Mouse (Mus musculus) forebrain, embryonic 11.5 days (tissue): ENCODE measurements around the gene Elp4. TPM values are rescaled to one million over a fixed set of nuclear protein-coding genes. Genes with fewer than 3 reads are reported as not detected.

Experiments
- ATAC-seq: fragments of 200-750 bp; cut with Nextera tagmentation; replicated peaks from 2 replicates; pipeline ENCODE4 v1.8.0; 2017; ENCODE audit warnings: moderate TSS enrichment; ENCODE audit not compliant: low FRiP score
- DNase-seq: peaks from one replicate; pipeline ENCODE4 v3.0.0-alpha.2; 2017; ENCODE audit warnings: low spot score
- H3K27ac ChIP-seq: fragments of 300-500 bp; sonication (generic); 2 replicates; pipeline ENCODE4 v1.5.1; 2014; ENCODE audit warnings: low read depth, low read length
- H3K27me3 ChIP-seq: fragments of 300-500 bp; sonication (generic); 2 replicates; pipeline ENCODE4 v1.6.1; 2014; ENCODE audit warnings: mild to moderate bottlenecking, low read length, mixed read lengths; ENCODE audit not compliant: control insufficient read depth, insufficient read depth
- H3K36me3 ChIP-seq: fragments of 300-500 bp; sonication (generic); 2 replicates; pipeline ENCODE4 v1.6.1; 2014; ENCODE audit warnings: mild to moderate bottlenecking, low read length, moderate library complexity, mixed read lengths; ENCODE audit not compliant: control insufficient read depth, insufficient read depth
- H3K4me1 ChIP-seq: fragments of 300-500 bp; sonication (generic); replicated peaks from 2 replicates; pipeline ENCODE4 v1.6.1; 2014; ENCODE audit warnings: low read length, mixed read lengths; ENCODE audit not compliant: control insufficient read depth, insufficient read depth
- H3K4me2 ChIP-seq: fragments of 300-500 bp; sonication (generic); 2 replicates; pipeline ENCODE4 v1.6.1; 2014; ENCODE audit warnings: low read depth, mild to moderate bottlenecking, low read length, moderate library complexity, mixed read lengths; ENCODE audit not compliant: severe bottlenecking
- H3K4me3 ChIP-seq: fragments of 300-500 bp; sonication (generic); 2 replicates; pipeline ENCODE4 v1.5.1; 2014; ENCODE audit warnings: low read depth, low read length
- H3K9ac ChIP-seq: fragments of 300-500 bp; sonication (generic); 2 replicates; pipeline ENCODE4 v1.6.1; 2014; ENCODE audit warnings: low read length
- H3K9me3 ChIP-seq: fragments of 300-500 bp; sonication (generic); 2 replicates; pipeline ENCODE4 v1.6.1; 2016; ENCODE audit warnings: low read length, mixed read lengths; ENCODE audit not compliant: control insufficient read depth
- WGBS: fragments of 180-500 bp; shearing (Covaris S2); extraction: QIAGEN DNeasy Blood & Tissue Kit; methylation state at CpG from one replicate; pipeline ENCODE4 v1.1.7; 2014; 5-methylcytosine and 5-hydroxymethylcytosine counted together
- polyA plus RNA-seq: library from polyadenylated mRNA; unstranded; fragments of >200 nt; fragmentation: Nextera tagmentation; extraction: Ambion mirVana; gene quantifications from 2 replicates; pipeline ENCODE4 v1.2.1, GENCODE M21; 2014

Gene Elp4
- polyA plus RNA-seq, 1 experiment from 2014 or later = 69.4 TPM

DNA sequence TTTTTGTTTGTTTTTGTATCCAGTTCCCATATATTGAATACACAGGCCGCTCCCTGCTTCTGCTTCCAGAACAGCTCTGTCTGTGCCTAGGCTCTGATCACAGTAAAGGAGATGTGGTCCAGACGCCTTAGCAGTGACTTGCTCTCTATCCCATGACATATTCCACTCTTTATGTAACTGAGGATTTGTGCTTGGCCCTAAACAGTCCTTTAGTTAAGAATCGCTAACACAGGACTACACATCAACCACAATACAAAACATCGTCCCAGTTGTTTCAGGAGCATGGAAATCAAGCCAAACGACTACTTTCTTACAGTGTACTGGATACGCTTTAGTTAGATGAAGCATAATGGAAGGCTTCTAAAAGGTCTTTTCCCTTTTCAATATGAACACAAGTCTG is 102.8 kb downstream of the Elp4 start:
- H3K36me3 ChIP-seq = no peaks in the 10 kb centered on the region
- H3K4me1 ChIP-seq = no peaks in the 10 kb centered on the region
- no peak overlapping the region for H3K27ac ChIP-seq
- no peaks in the 10 kb centered on the region for H3K27me3 ChIP-seq
- H3K4me2 ChIP-seq = no peak overlapping the region
- no peak overlapping the region for H3K4me3 ChIP-seq
- H3K9me3 ChIP-seq = no peaks in the 10 kb centered on the region
- no peak overlapping the region for H3K9ac ChIP-seq
- ATAC-seq (no peak), DNase-seq (no peak)
- WGBS = 49% methylated on average over 6 of the region's 6 CpGs

- H3K4me1 ChIP-seq = no peaks in the 10 kb centered on the region
- H3K4me2 ChIP-seq = no peak overlapping the region
- no peak for ATAC-seq
- no peaks in the 10 kb centered on the region for H3K9me3 ChIP-seq
- H3K36me3 ChIP-seq = no peaks in the 10 kb centered on the region
- WGBS = 20% methylated on average over 1 of the region's 1 CpGs
- no peak for DNase-seq
- no peak overlapping the region for H3K4me3 ChIP-seq
- no peak overlapping the region for H3K9ac ChIP-seq
- no peak overlapping the region for H3K27ac ChIP-seq
- no peaks in the 10 kb centered on the region for H3K27me3 ChIP-seq
Measured at GRCm38 (mm10) chr2:105800694-105801093, 103.7 kb downstream of the Elp4 start.

DNA sequence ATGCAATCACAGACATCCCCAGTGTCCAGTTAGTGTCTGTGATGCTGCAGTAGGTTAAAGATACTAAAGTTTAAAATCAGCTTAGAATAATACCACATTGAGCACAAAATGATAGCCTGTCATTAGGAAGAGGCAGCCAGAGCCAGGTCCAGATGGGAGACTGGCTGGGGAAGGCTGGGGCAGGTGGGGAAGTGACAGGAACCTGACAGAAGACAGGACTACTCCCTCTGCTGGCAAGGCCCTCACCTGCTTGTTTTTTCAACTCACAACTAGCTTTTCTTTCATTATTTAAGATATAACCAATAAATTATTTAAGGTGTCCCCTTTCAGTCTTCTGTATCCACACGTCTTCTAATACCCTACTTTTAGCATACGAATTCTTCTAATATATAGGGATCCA is 104.5 kb downstream of the Elp4 start:
- ATAC-seq = no peak
- DNase-seq = peak; percentile 53

GRCm38 (mm10) chr2:105797842-105798241 is 106.5 kb downstream of the Elp4 start:
- Histone ChIP-seq H3K27ac (no peak overlapping the region), H3K27me3 (no peaks in the 10 kb centered on the region), H3K4me1 (no peaks in the 10 kb centered on the region), H3K4me2 (no peak overlapping the region), H3K36me3 (no peaks in the 10 kb centered on the region), H3K9me3 (no peaks in the 10 kb centered on the region), H3K9ac (no peak overlapping the region), H3K4me3 (no peak overlapping the region)
- DNase-seq (no peak), ATAC-seq (no peak)

More for the DNA sequence above, 104.5 kb downstream of the Elp4 start:
- H3K4me3 ChIP-seq = no peak overlapping the region
- H3K4me1 ChIP-seq = no peaks in the 10 kb centered on the region
- no peak overlapping the region for H3K27ac ChIP-seq
- H3K4me2 ChIP-seq = no peak overlapping the region
- 61% methylated on average over 2 of the region's 2 CpGs for WGBS
- no peaks in the 10 kb centered on the region for H3K9me3 ChIP-seq
- H3K27me3 ChIP-seq = no peaks in the 10 kb centered on the region
- H3K9ac ChIP-seq = no peak overlapping the region
- H3K36me3 ChIP-seq = no peaks in the 10 kb centered on the region

DNA sequence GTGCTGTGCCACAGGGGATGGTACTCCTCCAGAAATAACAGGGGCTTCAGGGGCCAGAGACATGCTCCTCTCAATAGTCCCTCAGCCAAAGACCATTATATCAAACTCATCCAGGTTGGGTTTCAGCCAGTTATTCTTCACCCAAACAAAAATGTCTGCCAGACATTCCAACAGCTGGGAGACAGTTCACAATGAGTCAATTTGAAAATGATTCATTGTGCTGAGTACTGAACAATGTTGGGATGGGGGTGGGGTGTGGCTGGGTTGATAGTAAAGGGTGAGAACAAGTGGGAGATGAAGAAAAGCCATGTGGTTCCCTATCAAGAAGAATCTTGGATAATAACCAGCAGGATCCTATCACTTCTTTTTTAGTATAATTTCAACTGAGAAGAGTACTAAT is 108.3 kb downstream of the Elp4 start:
- Histone ChIP-seq H3K27ac (no peak overlapping the region), H3K9ac (no peak overlapping the region), H3K9me3 (no peaks in the 10 kb centered on the region), H3K4me3 (no peak overlapping the region), H3K4me2 (no peak overlapping the region), H3K4me1 (no peaks in the 10 kb centered on the region), H3K36me3 (no peaks in the 10 kb centered on the region), H3K27me3 (no peaks in the 10 kb centered on the region)
- DNase-seq (no peak), ATAC-seq (no peak)

- Histone ChIP-seq H3K4me1 (no peaks in the 10 kb centered on the region), H3K9me3 (no peaks in the 10 kb centered on the region), H3K9ac (no peak overlapping the region), H3K27me3 (no peaks in the 10 kb centered on the region), H3K4me3 (no peak overlapping the region), H3K36me3 (no peaks in the 10 kb centered on the region), H3K4me2 (no peak overlapping the region), H3K27ac (no peak overlapping the region)
- WGBS = 42% methylated on average over 12 of the region's 12 CpGs
- no peak for DNase-seq
- ATAC-seq = no peak; the same call in 1 of the 2 replicates
Measured at GRCm38 (mm10) chr2:105792339-105793120, 111.8 kb downstream of the Elp4 start.

- no peak for ATAC-seq
- Histone ChIP-seq H3K36me3 (no peaks in the 10 kb centered on the region), H3K9ac (no peak overlapping the region), H3K27me3 (no peaks in the 10 kb centered on the region), H3K27ac (no peak overlapping the region), H3K4me2 (no peak overlapping the region), H3K9me3 (no peaks in the 10 kb centered on the region), H3K4me1 (no peaks in the 10 kb centered on the region), H3K4me3 (no peak overlapping the region)
- no peak for DNase-seq
- 90% methylated on average over 1 of the region's 1 CpGs for WGBS
Measured at GRCm38 (mm10) chr2:105789936-105790335, 114.4 kb downstream of the Elp4 start.

DNA sequence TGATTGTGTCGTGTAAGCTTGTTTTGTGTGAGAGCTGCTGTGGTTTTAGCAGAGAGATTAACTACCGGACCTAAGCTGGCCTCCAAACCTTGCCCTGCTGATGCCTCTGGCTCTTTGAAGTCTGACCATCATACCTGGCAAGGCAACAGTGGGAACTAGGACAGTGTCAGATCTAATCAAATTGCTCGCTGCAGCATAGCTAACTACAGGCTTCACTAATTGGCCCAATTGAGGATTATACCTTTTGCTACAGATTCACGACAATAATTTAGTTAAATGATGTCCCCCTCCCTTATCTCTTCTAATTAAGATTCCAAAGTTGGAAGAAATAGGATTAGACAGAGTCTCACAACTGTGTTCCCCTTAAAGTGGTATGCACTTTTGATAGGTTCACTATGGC is 116.6 kb downstream of the Elp4 start:
- Histone ChIP-seq H3K4me1 (no peaks in the 10 kb centered on the region), H3K27me3 (no peaks in the 10 kb centered on the region), H3K9ac (no peak overlapping the region)

GRCm38 (mm10) chr2:105786986-105787385 is 117.4 kb downstream of the Elp4 start:
- H3K4me2 ChIP-seq = no peak overlapping the region
- H3K4me3 ChIP-seq = no peak overlapping the region
- no peaks in the 10 kb centered on the region for H3K27me3 ChIP-seq
- H3K9ac ChIP-seq = no peak overlapping the region
- ATAC-seq (no peak), DNase-seq (no peak)
- no peaks in the 10 kb centered on the region for H3K4me1 ChIP-seq
- no peaks in the 10 kb centered on the region for H3K36me3 ChIP-seq
- no peaks in the 10 kb centered on the region for H3K9me3 ChIP-seq
- H3K27ac ChIP-seq = no peak overlapping the region
- 29% methylated on average over 2 of the region's 2 CpGs for WGBS

More for the DNA sequence above, 116.6 kb downstream of the Elp4 start:
- Histone ChIP-seq H3K4me3 (no peak overlapping the region), H3K36me3 (no peaks in the 10 kb centered on the region), H3K27ac (no peak overlapping the region), H3K4me2 (no peak overlapping the region), H3K9me3 (no peaks in the 10 kb centered on the region)
- ATAC-seq (0 out of 2 replicates have a peak, but pooled peaks have one; percentile 36), DNase-seq (no peak)
- WGBS = 19% methylated on average over 4 of the region's 4 CpGs
